Mouse (Mus musculus) left cerebral cortex, postnatal 36 days (tissue): ENCODE measurements around the gene Tada3. TPM values are rescaled to one million over a fixed set of nuclear protein-coding genes. Genes with fewer than 3 reads are reported as not detected.

Experiments used
- microRNA-seq: library from miRNA; unstranded; fragments of <30 nt; microRNA quantifications from one replicate; pipeline ENCODE4 v1.2.0, GENCODE M21; 2022
- total RNA-seq, 2 experiments: library from RNA; stranded (reverse); gene quantifications; 2 replicates each; pipeline ENCODE4 v1.2.3; 2021

Tada3 gene
- total RNA-seq, 2 experiments from 2014 or later, result 52.0 to 55.2 TPM

Small RNA genes within 50 kb of the gene (microRNA-seq; reads per million reads assigned to microRNA genes)
- gene Gm24387, result not detected

Other genes starting within 250 kb of the Tada3 start
- gene Lhfpl4, start 182.5 kb downstream of the Tada3 start, total RNA-seq, result 10 to 100 TPM; 79.6 to 85.5 TPM
- 10 to 100 TPM; 15.3 to 17.4 TPM for gene Mtmr14, start 140.0 kb downstream of the Tada3 start, total RNA-seq
- 10 to 100 TPM; 76.4 to 79.5 TPM for gene Cpne9, start 95.6 kb downstream of the Tada3 start, total RNA-seq
- 10 to 100 TPM; 29.0 to 30.3 TPM for gene Brpf1, start 70.7 kb downstream of the Tada3 start, total RNA-seq
- 1 to 10 TPM; 6.5 to 7.1 TPM for gene Ogg1, start 50.9 kb downstream of the Tada3 start, total RNA-seq
- gene Camk1, start 33.9 kb downstream of the Tada3 start, total RNA-seq, result 100 to 1,000 TPM; 106 to 123 TPM
- 100 to 1,000 TPM; 245 to 295 TPM for gene Arpc4, start 232 bp upstream of the Tada3 start, total RNA-seq
- 10 to 100 TPM in 1 of 2 experiments, 1 to 10 TPM in 1; 9.3 to 14.2 TPM for gene Ttll3, start 11.4 kb upstream of the Tada3 start, total RNA-seq
- gene Rpusd3, start 41.5 kb upstream of the Tada3 start, total RNA-seq, result 10 to 100 TPM; 17.1 to 19.0 TPM
- gene Cidec, start 57.9 kb upstream of the Tada3 start, total RNA-seq, result not detected
- gene Jagn1, start 64.7 kb upstream of the Tada3 start, total RNA-seq, result 10 to 100 TPM; 38.0 to 41.8 TPM
- under 1 TPM; 0.54 to 0.57 TPM for gene Il17re, start 80.6 kb upstream of the Tada3 start, total RNA-seq
- 1 to 10 TPM; 4.7 to 5.3 TPM for gene Il17rc, start 93.5 kb upstream of the Tada3 start, total RNA-seq
- 100 to 1,000 TPM; 102 to 119 TPM for gene Creld1, start 105.4 kb upstream of the Tada3 start, total RNA-seq
- gene Prrt3, start 124.0 kb upstream of the Tada3 start, total RNA-seq, result 10 to 100 TPM; 59.4 to 59.9 TPM
- gene Emc3, start 153.8 kb upstream of the Tada3 start, total RNA-seq, result 10 to 100 TPM; 71.7 to 81.1 TPM
- 1 to 10 TPM; 1.5 to 3.3 TPM for gene Fancd2, start 153.8 kb upstream of the Tada3 start, total RNA-seq
- gene Fancd2os, start 222.8 kb upstream of the Tada3 start, total RNA-seq, result under 1 TPM in 1 of 2 experiments, not detected in 1; 0.32 TPM
- 100 to 1,000 TPM; 218 to 259 TPM for gene Brk1, start 226.9 kb upstream of the Tada3 start, total RNA-seq
- gene Vhl, start 246.1 kb upstream of the Tada3 start, total RNA-seq, result 10 to 100 TPM; 48.1 to 49.8 TPM